Mouse (Mus musculus) midbrain, postnatal 0 days (tissue): ENCODE measurements around the gene Wwox. TPM values are rescaled to one million over a fixed set of nuclear protein-coding genes. Genes with fewer than 3 reads are reported as not detected.

Experiments used
- ATAC-seq: fragments of 200-750 bp; cut with Nextera tagmentation; 2 replicates; pipeline ENCODE4 v1.8.0; 2017; ENCODE audit warnings: moderate number of reproducible peaks, mild to moderate bottlenecking, moderate TSS enrichment, moderate library complexity; ENCODE audit not compliant: low FRiP score
- DNase-seq: peaks from one replicate; pipeline ENCODE4 v3.0.0-alpha.2; 2015; ENCODE audit warnings: low spot score
- H3K27ac ChIP-seq: fragments of 300-500 bp; sonication (generic); 2 replicates; pipeline ENCODE4 v1.5.1; 2014; ENCODE audit warnings: low read depth, mild to moderate bottlenecking, low read length, mixed read lengths
- H3K27me3 ChIP-seq: fragments of 300-500 bp; sonication (generic); 2 replicates; pipeline ENCODE4 v1.6.1; 2014; ENCODE audit warnings: low read length, control low read depth, mixed read lengths; ENCODE audit not compliant: insufficient read depth
- H3K36me3 ChIP-seq: fragments of 300-500 bp; sonication (generic); 2 replicates; pipeline ENCODE4 v1.6.1; 2014; ENCODE audit warnings: low read length, control low read depth, mixed read lengths; ENCODE audit not compliant: insufficient read depth
- H3K4me1 ChIP-seq: fragments of 300-500 bp; sonication (generic); 2 replicates; pipeline ENCODE4 v1.6.1; 2014; ENCODE audit warnings: mild to moderate bottlenecking, control low read depth, antibody characterized with exemption, low read length, mixed read lengths; ENCODE audit not compliant: insufficient read depth
- H3K4me2 ChIP-seq: fragments of 300-500 bp; sonication (generic); 2 replicates; pipeline ENCODE4 v1.6.1; 2014; ENCODE audit warnings: low read depth, mild to moderate bottlenecking, low read length, mixed read lengths; ENCODE audit not compliant: poor library complexity, severe bottlenecking
- H3K4me3 ChIP-seq: fragments of 300-500 bp; sonication (generic); 2 replicates; pipeline ENCODE4 v1.5.1; 2014; ENCODE audit warnings: low read depth, mild to moderate bottlenecking, low read length, moderate library complexity
- H3K9ac ChIP-seq: fragments of 300-500 bp; sonication (generic); replicated peaks from 2 replicates; pipeline ENCODE4 v1.6.1; 2014; ENCODE audit warnings: mild to moderate bottlenecking, low read length, moderate library complexity, mixed read lengths; ENCODE audit not compliant: poor library complexity, severe bottlenecking
- H3K9me3 ChIP-seq: fragments of 300-500 bp; sonication (generic); 2 replicates; pipeline ENCODE4 v1.6.1; 2016; ENCODE audit warnings: low read length, control low read depth
- CTCF ChIP-seq: IDR thresholded peaks from 2 replicates; pipeline ENCODE4 v1.5.1; 2016; ENCODE audit warnings: antibody characterized with exemption, mild to moderate bottlenecking
- WGBS: fragments of 180-500 bp; shearing (Covaris S2); extraction: QIAGEN DNeasy Blood & Tissue Kit; methylation state at CpG from one replicate; pipeline ENCODE4 v1.1.7; 2014; 5-methylcytosine and 5-hydroxymethylcytosine counted together
- polyA plus RNA-seq: library from polyadenylated mRNA; unstranded; fragments of >200 nt; fragmentation: Nextera tagmentation; extraction: Ambion mirVana; gene quantifications from 2 replicates; pipeline ENCODE4 v1.2.1, GENCODE M21; 2015
- total RNA-seq: library from RNA; depleted of rRNA; stranded (reverse); fragments of >200 nt; gene quantifications from 2 replicates; pipeline ENCODE4 v1.2.3, GENCODE M21; 2014

The Wwox gene
- total and polyA plus RNA-seq, 2 experiments from 2014 or later = 15.4 to 17.2 TPM

- DNase-seq = no peak
- H3K27ac ChIP-seq = no peak overlapping the region
- no peaks in the 10 kb centered on the region for H3K36me3 ChIP-seq
- H3K4me1 ChIP-seq = no peaks in the 10 kb centered on the region
- 89% methylated on average over 9 of the region's 9 CpGs for WGBS
- H3K27me3 ChIP-seq = no peaks in the 10 kb centered on the region
- ATAC-seq = no peak
- H3K9ac ChIP-seq = no peak overlapping the region
- no peak overlapping the region for H3K4me3 ChIP-seq
- H3K4me2 ChIP-seq = no peak overlapping the region
- no peak for TF ChIP-seq CTCF
- no peaks in the 10 kb centered on the region for H3K9me3 ChIP-seq
Measured at GRCm38 (mm10) chr8:115110423-115110822, 671.0 kb downstream of the Wwox start.

GRCm38 (mm10) chr8:115112062-115112461, 672.6 kb downstream of the Wwox start:
- DNase-seq = no peak
- TF ChIP-seq CTCF = no peak
- H3K27ac ChIP-seq = no peak overlapping the region
- H3K27me3 ChIP-seq = no peaks in the 10 kb centered on the region
- H3K4me1 ChIP-seq = no peaks in the 10 kb centered on the region
- H3K36me3 ChIP-seq = no peaks in the 10 kb centered on the region
- H3K9me3 ChIP-seq = no peaks in the 10 kb centered on the region
- H3K9ac ChIP-seq = no peak overlapping the region
- H3K4me2 ChIP-seq = no peak overlapping the region
- 89% methylated on average over 2 of the region's 2 CpGs for WGBS
- ATAC-seq = no peak
- no peak overlapping the region for H3K4me3 ChIP-seq

- WGBS = 35% methylated on average over 6 of the region's 6 CpGs
- H3K4me3 ChIP-seq = no peak overlapping the region
- H3K9me3 ChIP-seq = no peaks in the 10 kb centered on the region
- no peak overlapping the region for H3K27ac ChIP-seq
- ATAC-seq = no peak
- H3K36me3 ChIP-seq = no peaks in the 10 kb centered on the region
- TF ChIP-seq CTCF = no peak
- no peak for DNase-seq
- H3K4me1 ChIP-seq = no peaks in the 10 kb centered on the region
- no peaks in the 10 kb centered on the region for H3K27me3 ChIP-seq
- H3K9ac ChIP-seq = no peak overlapping the region
- H3K4me2 ChIP-seq = no peak overlapping the region
Measured at GRCm38 (mm10) chr8:115114498-115114897, 675.0 kb downstream of the Wwox start.

GRCm38 (mm10) chr8:115126081-115126480, 686.6 kb downstream of the Wwox start:
- Histone ChIP-seq H3K9ac (no peak overlapping the region), H3K36me3 (no peaks in the 10 kb centered on the region), H3K4me1 (no peaks in the 10 kb centered on the region), H3K9me3 (no peaks in the 10 kb centered on the region), H3K27me3 (no peaks in the 10 kb centered on the region), H3K4me2 (no peak overlapping the region), H3K4me3 (no peak overlapping the region), H3K27ac (no peak overlapping the region)
- 45% methylated on average over 7 of the region's 7 CpGs for WGBS
- TF ChIP-seq CTCF = no peak
- ATAC-seq (no peak), DNase-seq (no peak)

GRCm38 (mm10) chr8:115126674-115127073, 687.2 kb downstream of the Wwox start:
- no peaks in the 10 kb centered on the region for H3K4me1 ChIP-seq
- TF ChIP-seq CTCF = no peak
- H3K27ac ChIP-seq = no peak overlapping the region
- ATAC-seq (no peak), DNase-seq (no peak)
- no peaks in the 10 kb centered on the region for H3K27me3 ChIP-seq
- no peaks in the 10 kb centered on the region for H3K36me3 ChIP-seq
- no peak overlapping the region for H3K4me3 ChIP-seq
- 95% methylated on average over 5 of the region's 5 CpGs for WGBS
- no peak overlapping the region for H3K4me2 ChIP-seq
- H3K9ac ChIP-seq = no peak overlapping the region
- no peaks in the 10 kb centered on the region for H3K9me3 ChIP-seq

GRCm38 (mm10) chr8:115129307-115129706, 689.9 kb downstream of the Wwox start:
- DNase-seq = no peak
- H3K9ac ChIP-seq = no peak overlapping the region
- H3K4me1 ChIP-seq = no peaks in the 10 kb centered on the region
- peak; percentile 41 for TF ChIP-seq CTCF
- H3K27ac ChIP-seq = no peak overlapping the region
- H3K9me3 ChIP-seq = no peaks in the 10 kb centered on the region
- no peaks in the 10 kb centered on the region for H3K27me3 ChIP-seq
- H3K4me3 ChIP-seq = no peak overlapping the region
- WGBS = 98% methylated on average over 4 of the region's 4 CpGs
- no peak overlapping the region for H3K4me2 ChIP-seq
- no peak for ATAC-seq
- no peaks in the 10 kb centered on the region for H3K36me3 ChIP-seq

- 68% methylated on average over 17 of the region's 17 CpGs for WGBS
- H3K4me2 ChIP-seq = no peak overlapping the region
Measured at GRCm38 (mm10) chr8:115133119-115133518, 693.7 kb downstream of the Wwox start.

More at GRCm38 (mm10) chr8:115133119-115133518, 693.7 kb downstream of the Wwox start:
- ATAC-seq (no peak), DNase-seq (no peak)
- Histone ChIP-seq H3K4me3 (no peak overlapping the region), H3K4me1 (no peaks in the 10 kb centered on the region), H3K27me3 (0 out of 2 replicates have a peak, but pooled peaks cover 4% of the 10 kb centered on the region), H3K27ac (no peak overlapping the region), H3K36me3 (no peaks in the 10 kb centered on the region), H3K9ac (no peak overlapping the region), H3K9me3 (no peaks in the 10 kb centered on the region)
- no peak for TF ChIP-seq CTCF
